Mouse (Mus musculus): ENCODE results near the gene Mprip. TPM values are rescaled to one million over a fixed set of nuclear protein-coding genes. Genes with fewer than 3 reads are reported as not detected.
"Not testable (repeated sequence)": the region's sequence is repeated elsewhere in the genome, so short reads cannot be mapped to it uniquely, and the experiment has no call there.

Mprip gene
- total RNA-seq, 2 experiments from 2014 or later = 94.7 to 120 TPM

DNA sequence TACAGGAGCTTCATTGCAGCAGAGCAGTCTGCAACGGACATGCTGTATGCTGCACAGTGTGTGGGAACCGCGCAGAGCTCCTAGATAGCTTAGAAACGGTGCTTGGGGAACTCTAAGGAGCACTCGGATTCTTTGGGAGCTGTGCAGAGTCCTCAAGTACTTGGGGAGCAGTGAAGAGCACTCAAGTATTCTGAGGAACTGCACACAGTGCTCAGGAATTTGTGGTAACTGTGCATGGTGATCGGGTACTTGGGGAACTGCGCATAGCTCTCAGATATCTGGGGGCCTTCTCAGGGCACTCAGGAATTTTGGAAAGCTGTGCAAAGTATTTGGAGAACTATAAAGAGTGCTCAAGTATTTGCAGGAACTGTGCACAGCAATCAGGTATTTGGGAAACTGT is 16.1 kb upstream of the Mprip start:
- intact Hi-C loops (cut with DNase I; ENCODE audit: low total_unique reads) = no loop called here
- no peak for DNase-seq

- no peak for DNase-seq
- intact Hi-C loops (cut with DNase I; ENCODE audit: low total_unique reads) = no loop called here
These were observed 12.0 kb upstream of the Mprip start for GRCm38 (mm10) chr11:59649058-59649457.

GRCm38 (mm10) chr11:59653003-59653402 is 8.1 kb upstream of the Mprip start:
- no peak for DNase-seq
- intact Hi-C loops (cut with DNase I; ENCODE audit: low total_unique reads) = no loop called here

DNA sequence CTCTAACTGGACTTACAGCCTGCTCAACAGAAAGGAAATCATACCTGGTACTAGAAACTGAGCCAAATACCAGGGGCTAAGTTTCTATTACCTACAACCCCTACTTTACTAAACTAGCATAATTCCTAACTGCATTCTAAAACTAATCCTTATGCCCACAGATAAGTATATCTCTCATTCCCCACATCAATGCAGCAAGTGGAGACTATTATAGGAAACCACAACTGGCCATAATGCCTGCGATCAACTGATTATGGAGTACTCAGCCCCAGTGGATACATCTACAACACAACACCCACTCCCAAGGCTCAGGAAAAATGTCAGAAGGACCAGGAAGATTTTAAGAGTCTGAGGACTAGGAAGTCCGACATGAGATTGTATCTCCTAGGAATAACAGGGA is 7.6 kb upstream of the Mprip start:
- intact Hi-C loops (cut with DNase I; ENCODE audit: low total_unique reads) = no loop called here
- no peak for DNase-seq

DNA sequence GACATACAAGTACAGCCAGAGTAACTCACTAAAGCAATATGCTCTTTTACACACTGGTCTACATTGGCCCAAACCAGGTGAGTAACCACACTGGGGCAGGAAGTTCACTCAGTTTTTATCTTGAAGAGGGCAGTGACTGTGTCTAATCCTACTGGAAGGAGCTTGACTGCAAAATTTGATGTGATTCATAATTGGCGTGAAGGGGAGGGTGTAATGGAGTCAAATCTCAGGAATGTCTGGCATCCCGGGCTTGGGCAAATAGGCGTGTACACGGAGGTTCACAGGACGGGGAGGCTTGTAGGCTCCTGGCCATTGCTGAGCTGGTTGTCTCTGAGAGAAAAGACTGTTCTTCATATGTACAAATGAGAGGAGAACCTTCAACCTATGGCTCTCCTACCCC is 5.8 kb upstream of the Mprip start:
- intact Hi-C loops (cut with DNase I; ENCODE audit: low total_unique reads) = no loop called here
- no peak for DNase-seq

GRCm38 (mm10) chr11:59656016-59656415 is 5.1 kb upstream of the Mprip start:
- no peak for DNase-seq
- intact Hi-C loops (cut with DNase I; ENCODE audit: low total_unique reads) = no loop called here

- intact Hi-C loops (cut with DNase I; ENCODE audit: low total_unique reads) = no loop called here
- peak; percentile 29 for DNase-seq
These were observed 620 bp downstream of the Mprip start for GRCm38 (mm10) chr11:59661601-59662248.

DNA sequence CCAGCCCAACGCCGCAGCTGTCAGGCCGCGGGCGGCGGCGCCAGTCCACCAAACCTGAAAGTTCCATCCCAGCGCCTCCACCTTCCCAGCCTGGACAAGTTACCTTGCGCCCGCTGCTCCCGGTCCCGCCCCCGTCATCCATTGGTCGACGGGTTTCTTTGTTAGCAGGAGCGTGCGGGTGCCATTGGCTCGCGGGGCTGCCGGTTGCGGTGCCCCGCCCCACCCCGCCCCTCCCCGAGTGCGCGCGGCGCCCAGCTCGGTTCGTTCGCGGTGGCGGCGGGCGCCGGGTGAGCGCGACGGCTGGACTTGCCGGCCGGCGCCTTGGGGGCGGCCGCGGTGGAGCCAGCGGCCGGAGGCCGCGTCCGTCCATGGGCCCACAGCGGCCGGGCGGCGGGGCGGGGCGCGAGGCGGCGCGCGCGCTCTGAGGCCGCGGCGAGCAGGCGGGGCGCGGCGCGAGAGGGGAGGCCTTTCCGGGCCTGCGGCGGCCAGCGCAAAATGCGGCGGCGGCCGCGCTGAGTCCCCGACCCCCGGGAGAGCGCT is 1.2 kb downstream of the Mprip start:
- peak; percentile 97 for DNase-seq
- intact Hi-C loops (cut with DNase I; ENCODE audit: low total_unique reads) = no loop called here

DNA sequence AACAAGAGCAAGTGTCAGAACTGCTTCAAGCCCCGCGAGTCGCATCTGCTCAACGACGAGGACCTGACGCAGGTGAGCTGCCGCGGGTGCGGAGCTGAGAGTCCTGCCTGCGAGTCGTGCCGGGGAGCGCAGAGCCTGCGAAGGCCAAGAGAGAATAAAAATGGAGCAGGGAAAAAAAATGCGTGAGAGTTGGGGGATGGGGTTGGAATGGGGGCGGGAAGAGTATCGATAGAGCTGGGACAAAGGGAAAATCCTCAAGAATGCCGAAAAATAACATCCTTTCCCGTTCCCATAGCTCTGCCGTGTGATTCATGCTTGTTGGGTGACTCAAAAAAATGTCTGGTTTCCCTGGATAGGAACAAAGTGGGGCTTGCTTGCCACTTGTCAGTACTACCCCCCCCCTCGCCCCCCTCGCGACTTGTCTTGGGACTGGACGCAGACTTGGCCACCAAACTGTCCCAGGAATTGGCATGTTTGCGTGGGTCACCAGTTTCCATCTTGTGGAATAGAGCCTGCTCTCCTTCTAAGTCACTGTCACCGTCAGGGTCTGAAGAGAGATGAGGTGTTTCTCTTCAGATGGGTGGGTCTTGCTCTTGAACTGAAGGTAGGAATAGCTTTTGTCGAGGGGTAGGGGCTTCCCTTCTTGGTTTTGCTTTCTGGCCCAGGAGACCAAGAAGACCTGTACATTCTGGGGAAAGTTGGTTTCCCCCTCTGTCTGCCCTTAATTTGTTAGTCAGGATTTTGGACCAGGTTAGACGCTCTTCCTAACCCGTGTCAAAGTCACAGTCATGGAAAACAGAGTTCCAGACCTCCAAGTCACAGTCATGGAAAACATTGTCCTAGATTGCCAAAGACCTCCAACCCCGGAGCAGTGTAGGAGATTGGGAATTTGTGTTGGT is 2.0 kb downstream of the Mprip start:
- intact Hi-C loops (cut with DNase I; ENCODE audit: low total_unique reads) = no loop called here
- no peak for DNase-seq

DNA sequence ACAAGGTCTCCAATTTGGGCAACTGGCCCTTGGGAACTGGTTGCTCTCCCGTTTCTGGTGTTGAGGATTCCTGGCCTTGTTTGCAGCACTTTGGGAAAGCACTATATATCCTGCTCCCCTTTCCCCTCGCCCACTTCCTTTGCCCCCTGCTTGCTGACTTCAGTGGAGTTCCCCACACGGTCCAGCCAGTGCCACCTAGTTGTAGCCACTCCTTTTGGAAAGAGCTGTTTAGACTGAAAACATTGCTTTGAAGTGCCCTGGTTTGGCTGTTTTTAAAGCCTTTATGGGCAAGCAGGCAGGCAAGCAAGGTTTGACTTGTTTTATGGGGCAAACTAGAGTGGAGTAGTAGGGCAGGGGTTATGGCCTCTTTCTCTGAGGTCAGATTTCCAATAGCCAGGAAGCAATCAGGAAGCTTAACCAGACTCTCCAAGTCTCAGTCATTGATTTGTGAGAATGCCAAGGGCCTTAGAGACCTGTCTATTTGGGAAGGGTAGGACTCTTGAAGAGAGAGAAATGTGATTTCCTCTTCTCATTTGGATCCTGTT is 2.7 kb downstream of the Mprip start:
- no peak for DNase-seq
- intact Hi-C loops (cut with DNase I; ENCODE audit: low total_unique reads) = no loop called here

DNA sequence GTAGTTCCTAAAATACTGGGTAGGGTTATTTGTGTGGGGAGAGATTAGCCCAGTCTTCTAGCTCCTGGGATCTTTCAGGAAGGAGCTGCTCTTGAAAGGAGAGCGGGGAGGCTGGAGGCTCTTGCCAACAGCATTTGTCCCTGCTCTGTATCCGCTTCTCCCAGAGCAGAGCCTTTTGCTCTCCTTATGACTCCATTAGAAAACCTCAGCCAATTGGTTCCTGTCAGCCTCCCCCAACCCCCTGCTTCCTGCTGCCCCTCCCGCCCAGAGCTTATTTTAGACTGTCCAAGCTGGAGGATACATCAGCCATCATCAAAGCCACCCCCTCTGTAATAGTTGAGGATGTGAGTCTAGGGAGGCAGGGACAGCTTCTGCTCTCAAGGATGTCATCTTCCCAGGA is 3.7 kb downstream of the Mprip start:
- intact Hi-C loops (cut with DNase I; ENCODE audit: low total_unique reads) = no loop called here
- DNase-seq = peak; percentile 68

DNA sequence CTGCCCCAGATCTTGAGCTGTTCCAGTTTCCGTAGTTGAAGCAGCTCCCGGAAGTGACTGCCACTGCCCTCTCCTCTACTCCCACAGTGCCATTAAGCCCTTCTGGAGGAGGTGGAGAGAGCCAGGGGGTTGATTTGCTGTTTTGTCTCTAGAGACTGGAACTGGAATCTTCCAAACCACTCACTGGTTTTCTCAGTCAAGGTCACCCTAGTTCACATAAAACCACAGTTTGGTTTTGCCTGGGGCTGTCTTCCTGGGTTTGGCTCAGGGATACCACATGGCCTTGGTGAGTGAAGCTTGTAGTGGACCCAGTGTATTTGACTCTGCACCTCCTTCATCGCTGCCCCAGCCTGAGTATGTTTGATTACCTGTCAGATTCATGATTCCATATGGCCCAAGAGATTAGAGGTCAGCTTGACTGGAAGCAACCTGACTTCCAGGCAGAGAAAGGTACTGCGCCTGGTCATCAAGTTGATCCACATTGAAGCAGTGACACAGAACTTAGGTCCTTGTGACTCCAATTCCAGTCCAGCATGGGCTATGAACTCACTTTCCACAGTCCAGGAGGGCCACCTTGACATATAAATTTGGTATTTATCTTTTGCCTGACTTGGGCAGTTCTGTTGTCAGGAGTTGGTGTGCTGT is 10.1 kb downstream of the Mprip start:
- intact Hi-C loops (cut with DNase I; ENCODE audit: low total_unique reads) = no loop called here
- DNase-seq = no peak

DNA sequence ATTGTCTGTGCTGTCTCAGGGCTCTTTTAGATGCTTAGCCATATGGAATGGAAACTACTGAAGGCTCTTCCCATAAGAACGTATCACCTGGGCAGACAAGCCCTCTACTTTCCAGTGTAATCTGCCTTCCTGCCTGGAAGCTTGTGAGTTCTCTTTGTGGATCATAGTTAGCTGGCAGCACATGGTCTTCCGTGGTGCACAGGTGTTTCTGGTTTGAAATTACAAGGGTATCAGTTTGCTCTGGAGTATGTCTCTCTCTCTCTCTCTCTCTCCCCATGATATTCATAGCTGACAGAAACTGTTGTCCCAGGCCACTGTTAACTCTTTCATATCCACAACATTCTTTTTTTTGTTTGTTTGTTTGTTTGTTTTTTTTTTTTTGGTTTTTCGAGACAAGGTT is 12.9 kb downstream of the Mprip start:
- no peak for DNase-seq
- intact Hi-C loops (cut with DNase I; ENCODE audit: low total_unique reads) = no loop called here

- DNase-seq; intact Hi-C loops (cut with DNase I; ENCODE audit: low total_unique reads): not testable (repeated sequence)
These were observed 13.6 kb downstream of the Mprip start for GRCm38 (mm10) chr11:59674746-59675145.

DNA sequence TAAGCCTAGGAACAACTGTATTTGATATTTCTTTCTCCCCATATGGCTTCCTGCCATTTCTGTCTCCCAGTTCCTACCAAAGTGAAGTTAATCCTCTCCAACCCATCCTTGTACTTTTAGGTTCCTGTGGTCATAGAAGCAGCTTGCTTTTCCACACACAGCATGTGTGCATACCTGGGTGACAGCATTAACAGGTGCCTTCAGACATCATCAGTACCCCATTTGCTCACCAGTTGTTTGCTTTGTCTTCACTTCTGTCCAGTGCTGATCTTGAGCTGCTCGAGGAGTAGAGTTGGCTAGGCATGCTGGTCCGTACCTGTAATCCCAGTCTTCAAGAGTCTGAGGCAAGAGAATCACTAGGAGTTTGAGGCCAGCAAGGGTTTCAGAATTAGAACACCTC is 16.7 kb downstream of the Mprip start:
- intact Hi-C loops (cut with DNase I; ENCODE audit: low total_unique reads) = no loop called here
- no peak for DNase-seq

GRCm38 (mm10) chr11:59678693-59679092 is 17.6 kb downstream of the Mprip start:
- no peak for DNase-seq
- intact Hi-C loops (cut with DNase I; ENCODE audit: low total_unique reads) = no loop called here

GRCm38 (mm10) chr11:59680111-59680510 is 19.0 kb downstream of the Mprip start:
- intact Hi-C loops (cut with DNase I; ENCODE audit: low total_unique reads) = no loop called here
- DNase-seq = no peak

DNA sequence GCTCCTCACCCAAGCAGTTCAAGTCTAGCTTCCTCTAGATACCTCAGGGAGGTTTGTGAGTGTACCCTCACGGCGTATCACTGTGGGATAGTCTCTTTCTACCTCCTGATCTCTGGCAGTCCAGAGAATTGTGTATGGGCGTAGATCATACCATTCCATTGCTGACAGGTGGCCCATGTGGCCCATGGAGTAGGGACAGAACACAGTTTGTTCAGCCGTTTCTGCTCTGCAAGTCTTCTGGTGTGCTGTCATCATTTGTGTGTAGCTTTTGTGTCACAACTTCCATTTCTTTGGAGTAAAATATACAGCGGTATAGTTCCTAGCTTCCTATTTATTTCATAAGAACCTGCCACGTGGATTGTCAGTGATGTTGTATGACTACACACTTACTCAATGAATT is 23.9 kb downstream of the Mprip start:
- no peak for DNase-seq
- intact Hi-C loops (cut with DNase I; ENCODE audit: low total_unique reads) = no loop called here

DNA sequence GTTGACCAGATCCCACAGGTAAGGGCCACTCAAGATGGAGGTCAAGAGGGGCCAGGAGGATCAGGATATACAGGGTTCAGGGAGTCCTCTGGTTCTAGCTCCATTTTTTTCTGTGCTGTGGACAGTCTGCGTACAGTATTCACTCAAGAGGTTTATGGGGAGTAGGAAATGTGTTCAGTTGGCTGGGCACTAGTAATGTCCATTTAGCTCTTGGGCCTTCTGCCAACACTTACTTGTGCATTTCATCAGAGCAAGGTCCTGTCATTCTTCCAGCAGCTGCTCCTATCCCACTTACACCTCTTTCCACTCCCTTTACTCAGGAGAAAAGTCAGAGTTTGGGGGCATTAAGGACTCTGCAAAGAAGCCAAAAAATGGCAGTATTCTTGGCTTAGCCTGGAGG is 33.4 kb downstream of the Mprip start:
- no peak for DNase-seq
- intact Hi-C loops (cut with DNase I; ENCODE audit: low total_unique reads) = no loop called here

DNA sequence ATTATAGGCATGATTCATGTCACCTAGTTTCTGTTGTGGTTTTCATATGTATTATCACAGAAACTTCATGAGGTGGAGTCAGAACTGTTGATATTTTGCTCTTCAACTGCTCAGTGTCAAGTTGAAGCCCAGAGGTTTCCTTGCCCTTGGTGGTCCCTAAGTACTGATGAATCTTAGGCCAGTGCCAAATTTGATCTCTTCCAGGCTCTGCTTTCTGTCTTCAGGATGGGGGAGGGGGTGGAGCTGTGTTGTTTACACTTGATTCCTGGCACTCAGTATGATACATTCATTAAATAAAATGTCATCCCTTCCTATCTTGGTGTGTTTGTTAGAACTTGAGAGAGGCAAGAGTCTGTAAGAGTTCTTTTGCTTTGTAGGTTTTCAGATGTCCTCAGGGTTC is 34.4 kb downstream of the Mprip start:
- intact Hi-C loops (cut with DNase I; ENCODE audit: low total_unique reads) = no loop called here
- DNase-seq = no peak

All from gastrocnemius, postnatal 14 days (tissue).